Mouse (Mus musculus) heart, embryonic 11.5 days (tissue): ENCODE results near the gene Dpf2. TPM values are rescaled to one million over a fixed set of nuclear protein-coding genes. Genes with fewer than 3 reads are reported as not detected.
A peak's percentile ranks its signal among the peaks of the same experiment; 100 is the strongest.
"Not testable (repeated sequence)": the region's sequence is repeated elsewhere in the genome, so short reads cannot be mapped to it uniquely, and the experiment has no call there.

Source experiments
- ATAC-seq: fragments of 200-750 bp; cut with Nextera tagmentation; replicated peaks from 2 replicates; pipeline ENCODE4 v1.8.0; 2017; ENCODE audit warnings: moderate library complexity; ENCODE audit not compliant: insufficient number of reproducible peaks, low FRiP score, low TSS enrichment
- H3K27ac ChIP-seq: fragments of 300-500 bp; sonication (generic); 2 replicates; pipeline ENCODE4 v1.5.1; 2014; ENCODE audit warnings: mild to moderate bottlenecking, low read depth, low read length
- H3K27me3 ChIP-seq: fragments of 300-500 bp; sonication (generic); 2 replicates; pipeline ENCODE4 v1.6.1; 2014; ENCODE audit warnings: mild to moderate bottlenecking, low read length, mixed read lengths; ENCODE audit not compliant: control insufficient read depth, insufficient read depth
- H3K36me3 ChIP-seq: fragments of 300-500 bp; sonication (generic); 2 replicates; pipeline ENCODE4 v1.6.1; 2014; ENCODE audit warnings: mild to moderate bottlenecking, low read length, moderate library complexity, mixed read lengths; ENCODE audit not compliant: control insufficient read depth, insufficient read depth
- H3K4me1 ChIP-seq: fragments of 300-500 bp; sonication (generic); 2 replicates; pipeline ENCODE4 v1.6.1; 2014; ENCODE audit warnings: low read length; ENCODE audit not compliant: control insufficient read depth, insufficient read depth
- H3K4me2 ChIP-seq: fragments of 300-500 bp; sonication (generic); 2 replicates; pipeline ENCODE4 v1.6.1; 2014; ENCODE audit warnings: mild to moderate bottlenecking, moderate library complexity
- H3K4me3 ChIP-seq: fragments of 300-500 bp; sonication (generic); 2 replicates; pipeline ENCODE4 v1.5.1; 2014; ENCODE audit warnings: low read depth, low read length
- H3K9ac ChIP-seq: fragments of 300-500 bp; sonication (generic); 2 replicates; pipeline ENCODE4 v1.6.1; 2014; ENCODE audit warnings: mild to moderate bottlenecking, low read depth, low read length, moderate library complexity
- H3K9me3 ChIP-seq: fragments of 300-500 bp; sonication (generic); replicated peaks from 2 replicates; pipeline ENCODE4 v1.6.1; 2016; ENCODE audit warnings: low read length; ENCODE audit not compliant: control insufficient read depth
- WGBS: fragments of 180-500 bp; shearing (Covaris S2); extraction: QIAGEN DNeasy Blood & Tissue Kit; methylation state at CpG from one replicate; pipeline ENCODE4 v1.1.7; 2014; ENCODE audit not compliant: insufficient replicate concordance; 5-methylcytosine and 5-hydroxymethylcytosine counted together
- polyA plus RNA-seq: library from polyadenylated mRNA; unstranded; fragments of >200 nt; fragmentation: Nextera tagmentation; extraction: Ambion mirVana; gene quantifications from 2 replicates; pipeline ENCODE4 v1.2.1, GENCODE M21; 2014

The Dpf2 gene
- polyA plus RNA-seq, 1 experiment from 2014 or later, result 105 TPM

- WGBS, result 79% methylated on average over 5 of the region's 5 CpGs
- H3K4me1 ChIP-seq, H3K4me3 ChIP-seq, ATAC-seq, H3K27ac ChIP-seq, H3K4me2 ChIP-seq, H3K9ac ChIP-seq, H3K36me3 ChIP-seq, H3K27me3 ChIP-seq, H3K9me3 ChIP-seq: not testable (repeated sequence)
Measured at GRCm38 (mm10) chr19:5882079-5882478, 30.7 kb downstream of the Dpf2 start.

DNA sequence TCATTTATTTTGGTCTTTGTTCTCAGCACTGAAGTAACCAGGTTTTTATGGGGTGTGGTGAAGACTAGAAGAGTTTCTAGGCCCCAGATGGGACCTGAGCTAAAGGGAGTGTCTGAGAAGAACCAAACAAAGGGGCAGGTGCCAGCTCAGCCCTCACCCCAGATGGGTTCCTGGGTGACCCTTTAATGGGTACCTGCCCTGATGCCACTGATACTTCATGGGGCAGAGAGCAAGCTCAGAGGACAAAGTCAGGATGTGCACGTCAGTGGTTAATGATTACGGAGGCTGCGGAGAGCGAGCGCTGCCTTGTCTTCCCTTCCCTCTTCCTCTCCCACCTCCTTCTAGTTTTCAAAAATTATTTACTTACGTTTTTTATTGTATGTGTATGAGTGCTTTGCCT lies 31.7 kb downstream of the Dpf2 start:
- no peak overlapping the region for H3K27ac ChIP-seq
- no peak for ATAC-seq
- H3K9me3 ChIP-seq, result no peaks in the 10 kb centered on the region
- no peaks in the 10 kb centered on the region for H3K27me3 ChIP-seq
- no peak overlapping the region for H3K9ac ChIP-seq
- 88% methylated on average over 6 of the region's 6 CpGs for WGBS
- H3K4me2 ChIP-seq, result no peak overlapping the region
- H3K4me3 ChIP-seq, result no peak overlapping the region
- peaks cover 8% of the 10 kb centered on the region for H3K4me1 ChIP-seq
- H3K36me3 ChIP-seq, result no peaks in the 10 kb centered on the region

GRCm38 (mm10) chr19:5879735-5880134 lies 33.1 kb downstream of the Dpf2 start:
- H3K4me3 ChIP-seq, result no peak overlapping the region
- H3K9ac ChIP-seq, result no peak overlapping the region
- H3K36me3 ChIP-seq, result no peaks in the 10 kb centered on the region
- ATAC-seq, result no peak
- H3K27me3 ChIP-seq, result no peaks in the 10 kb centered on the region
- no peak overlapping the region for H3K4me2 ChIP-seq
- H3K27ac ChIP-seq, result no peak overlapping the region
- no peaks in the 10 kb centered on the region for H3K9me3 ChIP-seq
- peaks cover 13% of the 10 kb centered on the region for H3K4me1 ChIP-seq
- 88% methylated on average over 7 of the region's 7 CpGs for WGBS

GRCm38 (mm10) chr19:5878916-5879315 lies 33.9 kb downstream of the Dpf2 start:
- Histone ChIP-seq H3K9me3 (no peaks in the 10 kb centered on the region), H3K36me3 (no peaks in the 10 kb centered on the region), H3K4me2 (no peak overlapping the region), H3K27me3 (no peaks in the 10 kb centered on the region), H3K4me3 (no peak overlapping the region), H3K4me1 (peaks cover 8% of the 10 kb centered on the region), H3K27ac (no peak overlapping the region), H3K9ac (no peak overlapping the region)
- no peak for ATAC-seq
- 71% methylated on average over 3 of the region's 3 CpGs for WGBS

DNA sequence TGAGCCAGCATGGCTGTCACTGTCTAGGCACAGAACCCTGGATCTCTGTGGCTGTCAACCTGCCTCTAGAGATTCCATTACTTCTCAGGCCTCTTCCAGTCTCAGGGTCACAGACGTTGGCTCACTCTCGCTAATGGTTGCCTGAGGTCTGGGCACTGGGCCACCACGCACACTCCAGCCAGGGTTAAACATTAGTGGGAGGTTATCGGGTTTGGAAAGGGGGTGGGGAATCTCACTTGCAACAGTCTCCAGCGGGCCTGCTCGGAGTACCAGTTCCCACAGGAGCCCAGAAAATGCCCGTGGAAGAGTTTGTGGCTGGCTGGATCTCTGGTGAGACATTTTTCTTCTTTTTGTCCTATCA lies 34.5 kb downstream of the Dpf2 start:
- Histone ChIP-seq H3K9me3 (no peaks in the 10 kb centered on the region), H3K27ac (no peak overlapping the region), H3K27me3 (no peaks in the 10 kb centered on the region), H3K9ac (0 out of 2 replicates have a peak overlapping the region, but pooled peaks have one; percentile 10), H3K4me2 (no peak overlapping the region), H3K4me3 (no peak overlapping the region), H3K4me1 (peaks cover 11% of the 10 kb centered on the region), H3K36me3 (no peaks in the 10 kb centered on the region)
- ATAC-seq, result no peak
- WGBS, result 63% methylated on average over 7 of the region's 7 CpGs

DNA sequence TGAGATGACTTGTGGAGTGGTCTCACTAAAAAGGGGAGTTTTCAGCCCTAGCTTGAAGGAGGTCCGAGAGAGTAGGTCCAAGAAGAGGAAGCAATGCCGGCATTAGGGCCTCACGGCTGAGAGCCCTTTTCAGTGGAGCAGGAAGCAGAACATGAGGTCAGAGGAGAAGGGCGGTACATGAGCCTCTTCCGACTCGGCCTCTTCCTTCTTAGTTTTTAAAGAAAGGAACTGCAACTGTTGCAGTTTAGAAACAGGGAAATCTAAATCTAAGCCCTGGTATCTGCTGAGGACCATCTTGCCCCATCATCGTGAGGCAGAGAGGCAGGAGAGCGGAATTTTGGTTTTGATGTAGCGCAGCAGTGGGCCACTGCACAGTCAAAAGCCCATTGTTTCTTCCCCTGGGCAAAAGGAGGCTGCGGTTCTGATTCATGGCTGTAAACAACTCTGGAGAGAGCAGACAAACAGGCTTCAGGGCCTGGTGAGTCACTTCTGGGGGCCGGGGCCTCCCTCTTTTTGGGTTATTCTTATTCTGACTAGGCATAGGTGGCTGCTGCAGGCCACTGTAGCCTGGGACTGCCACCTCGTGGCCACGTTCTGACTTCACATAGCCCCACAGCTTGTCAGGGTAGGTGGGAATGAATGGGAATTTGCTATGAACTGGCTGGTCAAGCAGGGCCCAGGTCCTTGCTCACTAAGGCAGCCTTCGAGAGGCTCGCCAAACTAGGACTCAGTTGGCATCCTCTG lies 35.0 kb downstream of the Dpf2 start, which contains the start of gene Slc25a45:
Slc25a45 (plus strand) TSS at position 191 of the 744 bp plus-strand sequence.
- H3K4me3 ChIP-seq, result no peak within 1 kb of the TSS
- no peaks in the 10 kb centered on the region for H3K9me3 ChIP-seq
- H3K4me2 ChIP-seq, result peak within 1 kb of the TSS; percentile 18; the same call in 1 of the 2 replicates
- WGBS, result 41% methylated on average over 15 of the region's 15 CpGs
- H3K9ac ChIP-seq, result peak within 1 kb of the TSS; percentile 50
- no peaks in the 10 kb centered on the region for H3K27me3 ChIP-seq
- H3K36me3 ChIP-seq, result no peaks in the 10 kb centered on the region
- H3K4me1 ChIP-seq, result peaks cover 17% of the 10 kb centered on the region
- no peak for ATAC-seq
- peak within 1 kb of the TSS; percentile 51; the same call in 1 of the 2 replicates for H3K27ac ChIP-seq

DNA sequence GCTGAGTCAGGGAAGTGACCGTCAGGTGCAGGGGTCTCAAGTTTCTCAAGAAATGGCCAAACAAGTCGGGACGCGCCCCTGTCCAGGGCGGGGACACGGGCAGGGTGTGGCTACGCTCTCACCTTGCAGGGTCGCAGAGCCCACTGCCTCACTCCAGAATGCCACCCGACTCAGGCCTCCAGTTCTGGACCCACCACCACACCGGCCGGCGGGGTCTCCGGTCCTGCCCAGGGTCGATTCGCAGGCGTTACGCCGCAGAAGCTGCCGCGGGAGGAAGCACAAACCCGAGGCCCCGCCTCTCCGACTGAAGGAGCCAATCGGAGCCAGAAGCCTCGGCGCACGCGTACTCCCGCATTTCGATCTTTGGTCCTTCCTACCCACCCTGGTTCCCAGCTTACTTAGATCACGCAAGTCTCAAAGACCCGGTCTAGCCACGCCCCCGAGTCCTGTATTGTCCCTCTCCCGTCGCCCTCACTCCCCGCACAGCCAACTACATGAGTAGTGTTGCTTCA lies 37.8 kb downstream of the Dpf2 start, which contains the start of gene Frmd8:
Frmd8 (minus strand) TSS at position 306 of the 512 bp plus-strand sequence.
- peak; percentile 59 for ATAC-seq
- peaks cover 38% of the 10 kb centered on the region for H3K4me1 ChIP-seq

GRCm38 (mm10) chr19:5874391-5874968 lies 38.3 kb downstream of the Dpf2 start:
- H3K9me3 ChIP-seq, result no peaks in the 10 kb centered on the region
- H3K27me3 ChIP-seq, result no peaks in the 10 kb centered on the region
- H3K4me1 ChIP-seq, result peaks cover 38% of the 10 kb centered on the region
- WGBS, result 11% methylated on average over 13 of the region's 13 CpGs
- H3K27ac ChIP-seq, result no peak overlapping the region
- peak overlapping the region; percentile 81 for H3K4me2 ChIP-seq
- peaks cover 4% of the 10 kb centered on the region; the same call in 1 of the 2 replicates for H3K36me3 ChIP-seq
- peak overlapping the region; percentile 76 for H3K4me3 ChIP-seq
- ATAC-seq, result no peak
- peak overlapping the region; percentile 89 for H3K9ac ChIP-seq

More for the DNA sequence above, 37.8 kb downstream of the Dpf2 start, which contains the start of gene Frmd8:
- Histone ChIP-seq H3K9me3 (no peaks in the 10 kb centered on the region), H3K36me3 (peaks cover 1% of the 10 kb centered on the region; the same call in 1 of the 2 replicates), H3K9ac (peak within 1 kb of the TSS; percentile 89), H3K27ac (peak within 1 kb of the TSS; percentile 42), H3K4me3 (peak within 1 kb of the TSS; percentile 76), H3K4me2 (peak within 1 kb of the TSS; percentile 81), H3K27me3 (no peaks in the 10 kb centered on the region)
- WGBS, result under 1% methylated on average over 37 of the region's 37 CpGs
